In the genomic region with DNA sequence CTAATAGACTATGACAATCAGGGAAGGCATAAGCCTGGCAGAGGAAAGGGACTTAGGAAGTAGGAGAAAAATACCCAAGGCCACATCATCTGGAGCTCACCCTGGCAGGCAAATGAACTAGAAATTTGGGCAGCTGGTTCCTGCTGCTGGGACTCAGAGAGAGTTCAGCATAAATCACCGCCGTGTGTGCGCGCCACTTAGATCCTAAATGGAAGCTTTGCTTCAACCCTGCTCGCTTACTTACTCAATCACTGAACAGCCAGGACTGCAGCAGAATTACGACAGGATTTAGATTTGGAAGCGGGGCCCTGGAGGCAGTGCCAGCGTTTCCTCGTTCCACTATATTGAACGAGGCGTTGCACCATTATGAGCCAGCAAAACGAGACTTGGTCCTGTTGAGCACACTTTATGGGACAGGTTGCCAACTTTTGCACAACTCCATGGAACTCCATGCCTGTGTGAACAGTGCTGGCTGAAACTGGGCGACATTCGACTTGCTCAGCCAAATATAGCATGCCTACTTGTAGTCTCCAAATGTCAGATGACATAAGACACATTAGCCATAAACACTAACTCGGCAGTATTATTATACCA, we compare ENCODE assay signal across 20 mouse cellular contexts.
DNase-seq lines count a peak whose midpoint lies in the region; ATAC-seq and TF ChIP-seq lines count a peak whose summit lies in the region.
"Had no signal": no experiment of that assay in that cellular context is flagged by ENCODE, and none has a peak within 500 bp of the region (broad histone marks: within the 10 kb centered on the region; RNA-seq: fewer than 3 reads in every experiment).

No protein-coding gene starts in this region.

- intact Hi-C loops in gastrocnemius, adult 2 months (cut with DNase I) = no loop called here
- intact Hi-C loops in gastrocnemius, postnatal 36 days (cut with DNase I) = no loop called here

- peak overlapping the region; percentile 15 for H3K4me3 ChIP-seq in gastrocnemius, adult 2 months
- H3K4me3 ChIP-seq in lung, postnatal 0 days (ENCODE audit: low read depth, low read length) = no peak overlapping the region
- H3K4me3 ChIP-seq: embryonic facial prominence, embryonic 15.5 days; heart, adult 2 months; hindbrain, embryonic 12.5 days; limb, embryonic 12.5 days; liver, embryonic 12.5 days; midbrain, embryonic 12.5 days had no signal

- H3K36me3 ChIP-seq in lung, postnatal 0 days (ENCODE audit: insufficient read depth, low read length) = no peaks in the 10 kb centered on the region
- H3K36me3 ChIP-seq: embryonic facial prominence, embryonic 15.5 days; hindbrain, embryonic 12.5 days; limb, embryonic 12.5 days; liver, embryonic 12.5 days; midbrain, embryonic 12.5 days had no signal

- no peak overlapping the region for H3K4me2 ChIP-seq in lung, postnatal 0 days (replicated peaks; ENCODE audit: low read depth, low read length)
- H3K4me2 ChIP-seq: embryonic facial prominence, embryonic 15.5 days; hindbrain, embryonic 12.5 days; limb, embryonic 12.5 days; liver, embryonic 12.5 days; midbrain, embryonic 12.5 days had no signal

- TF ChIP-seq EP300 in lung, postnatal 0 days (IDR thresholded peaks at IDR 0.05) = no peak

- DNase-seq in gastrocnemius, adult 2 months = peak; percentile 34
- DNase-seq in gastrocnemius, postnatal 36 days = no peak
- peak; percentile 27 for DNase-seq in lung, postnatal 0 days (ENCODE audit: low spot score)
- no peak for DNase-seq in lung, postnatal 25 days (ENCODE audit: low spot score)
- DNase-seq in adrenal gland, postnatal 25 days = peak; percentile 1
- peak; percentile 89 for DNase-seq in gonadal fat pad, adult 2 months (ENCODE audit: low read depth)
- DNase-seq in Muller cell, postnatal 12 days (ENCODE audit: inconsistent ontology term) = no peak
- DNase-seq in left cerebral cortex, adult 18-20 months (ENCODE audit: low spot score in 2 of 2) = no peak
- DNase-seq: cerebellum, adult 8-10 months; heart, adult 2 months; kidney, adult 18-20 months; kidney, postnatal 10 days; thymus, postnatal 25 days had no signal

- H3K4me1 ChIP-seq in lung, postnatal 0 days (ENCODE audit: insufficient read depth, low read depth, low read length) = no peaks in the 10 kb centered on the region
- H3K4me1 ChIP-seq: limb, embryonic 12.5 days; liver, embryonic 12.5 days had no signal

- 65% methylated on average over 15 of the region's 15 CpGs for WGBS in lung, postnatal 0 days

- no peaks in the 10 kb centered on the region for H3K27me3 ChIP-seq in lung, postnatal 0 days (replicated peaks; ENCODE audit: insufficient read depth, low read length)
- H3K27me3 ChIP-seq: embryonic facial prominence, embryonic 15.5 days; hindbrain, embryonic 12.5 days; limb, embryonic 12.5 days; liver, embryonic 12.5 days; midbrain, embryonic 12.5 days had no signal

- H3K9me3 ChIP-seq in lung, postnatal 0 days (ENCODE audit: low read length) = no peaks in the 10 kb centered on the region
- H3K9me3 ChIP-seq: embryonic facial prominence, embryonic 15.5 days; hindbrain, embryonic 12.5 days; limb, embryonic 12.5 days; liver, embryonic 12.5 days; midbrain, embryonic 12.5 days had no signal

- peak; percentile 62 for ATAC-seq in lung, postnatal 0 days
- ATAC-seq: forebrain, embryonic 16.5 days; inflammation-experienced regulatory T-cells, adult 6 months; liver, embryonic 12.5 days had no signal

- no peak overlapping the region for H3K9ac ChIP-seq in lung, postnatal 0 days (replicated peaks; ENCODE audit: low read depth)
- H3K9ac ChIP-seq: embryonic facial prominence, embryonic 15.5 days; hindbrain, embryonic 12.5 days; limb, embryonic 12.5 days; liver, embryonic 12.5 days; midbrain, embryonic 12.5 days had no signal

- H3K27ac ChIP-seq in gastrocnemius, adult 2 months = peak overlapping the region; percentile 62
- no peak overlapping the region for H3K27ac ChIP-seq in lung, postnatal 0 days (ENCODE audit: low read length)
- H3K27ac ChIP-seq: embryonic facial prominence, embryonic 15.5 days; heart, adult 2 months; hindbrain, embryonic 12.5 days; limb, embryonic 12.5 days; liver, embryonic 12.5 days; midbrain, embryonic 12.5 days had no signal

- no peak for TF ChIP-seq CTCF in gastrocnemius, adult 2 months (IDR thresholded peaks at IDR 0.05)
- no peak for TF ChIP-seq CTCF in lung, postnatal 0 days (IDR thresholded peaks at IDR 0.05)

Comparison
In these comparisons a context has a peak if more than half of its experiments do, and no peak if none do; other contexts are left out.
1. DNase-seq: peak in gastrocnemius, adult 2 months (single experiment), lung, postnatal 0 days (single experiment), adrenal gland, postnatal 25 days (single experiment) and gonadal fat pad, adult 2 months (single experiment); none in gastrocnemius, postnatal 36 days (0 of 2), lung, postnatal 25 days (single experiment), Muller cell, postnatal 12 days (single experiment) and left cerebral cortex, adult 18-20 months (0 of 2).